Mouse (Mus musculus) MN1 (cell line): ENCODE measurements at regions not wholly inside any gene's neighbourhood (a gene's known extent, or its start where the extent isn't known, plus 50 kb on each side); places are given as distances from the start of the nearest gene placed in this dataset.

Experiments used
- DNase-seq: peaks from one replicate; pipeline ENCODE4 v3.0.0-alpha.2; 2016; ENCODE audit warnings: low spot score

DNA sequence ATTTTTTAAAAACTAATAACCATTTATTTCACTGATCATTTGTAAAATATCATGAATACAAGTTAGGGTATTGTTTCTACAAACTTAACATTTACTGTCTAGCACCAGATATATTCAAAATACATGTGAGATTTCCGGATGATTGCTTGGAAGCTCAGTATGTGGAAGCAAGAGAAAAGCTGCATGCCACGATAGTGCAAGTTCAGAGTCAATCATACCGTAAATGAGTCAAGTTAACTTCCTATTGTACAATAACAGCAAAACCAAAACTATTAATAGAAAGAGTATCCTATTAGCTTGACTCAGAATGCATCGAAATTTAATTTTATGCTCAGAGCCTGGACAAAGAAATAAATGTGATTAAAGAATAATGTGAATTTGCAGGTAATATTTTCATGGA is 1284.6 kb upstream of the Cited2 start:
- no peak for DNase-seq

DNA sequence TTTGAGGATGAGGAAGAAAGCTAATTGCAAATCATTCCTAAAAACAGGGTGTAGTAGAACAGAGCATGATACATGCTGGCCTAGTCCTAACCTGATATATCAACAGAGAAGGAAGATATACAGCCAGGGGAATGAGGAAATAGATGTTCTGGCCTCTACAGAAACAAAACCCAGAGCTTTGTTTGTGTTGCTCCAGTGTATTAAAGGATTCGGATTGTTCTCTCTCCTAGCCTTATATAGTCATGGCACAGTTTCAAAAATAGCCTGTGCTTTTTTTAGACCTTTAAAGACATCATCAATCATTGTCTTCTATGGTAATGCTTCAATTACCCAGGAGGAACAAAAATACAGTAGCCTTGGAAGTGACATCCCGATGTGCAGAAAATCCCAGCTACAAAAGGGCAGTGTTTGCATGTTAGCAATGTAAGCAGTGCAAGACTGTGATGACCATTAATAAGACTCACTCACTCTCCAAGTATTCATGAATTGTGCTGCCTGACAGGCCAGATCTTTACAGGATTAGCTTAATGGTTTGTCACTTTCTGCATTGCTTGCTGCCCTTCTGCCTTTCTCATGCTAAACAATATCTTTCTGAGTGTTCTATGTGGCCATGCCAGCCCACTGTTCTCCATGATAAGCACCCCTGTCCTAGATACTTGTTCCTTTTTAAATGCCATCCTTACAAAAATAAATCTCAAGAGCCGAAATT is 1281.9 kb upstream of the Cited2 start:
- DNase-seq = peak; percentile 17

DNA sequence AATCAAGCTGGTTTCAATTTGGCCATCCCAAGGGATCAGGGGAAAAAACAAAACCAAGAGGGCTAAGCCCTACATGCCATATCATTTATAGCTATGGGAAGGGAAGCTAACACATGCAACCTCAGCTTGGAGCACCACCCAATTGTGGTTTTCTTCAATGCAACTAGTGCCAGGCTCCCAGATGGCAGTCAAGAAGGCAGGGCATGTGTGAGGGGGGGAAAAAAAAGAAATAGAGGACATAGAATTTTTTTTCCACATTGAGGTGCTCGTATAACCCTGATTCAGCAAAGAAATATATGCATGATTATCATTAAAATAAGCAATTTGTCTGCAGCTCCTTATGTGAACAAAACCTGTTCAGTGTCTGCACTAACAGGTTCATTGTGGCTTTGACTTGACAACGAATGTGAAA is 1281.4 kb upstream of the Cited2 start:
- no peak for DNase-seq

DNA sequence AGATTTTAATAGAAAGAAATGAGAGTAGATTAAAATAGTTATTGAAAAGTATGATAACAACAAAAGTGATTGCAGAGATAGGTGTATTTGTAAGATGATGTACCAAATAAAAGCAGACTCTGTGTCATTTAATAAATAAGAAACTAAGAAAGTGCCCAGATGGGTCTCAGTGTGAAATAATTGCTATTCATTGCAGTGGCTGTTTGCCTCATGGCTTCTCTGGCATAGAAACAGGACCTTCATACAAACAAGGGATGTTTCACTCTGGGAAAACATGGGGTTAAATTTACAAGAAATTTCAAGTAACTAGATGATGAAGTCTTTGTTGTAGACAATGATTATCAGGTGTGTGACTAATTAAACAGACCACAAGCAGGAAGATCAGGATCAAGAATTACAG is 1279.1 kb upstream of the Cited2 start:
- DNase-seq = no peak

DNA sequence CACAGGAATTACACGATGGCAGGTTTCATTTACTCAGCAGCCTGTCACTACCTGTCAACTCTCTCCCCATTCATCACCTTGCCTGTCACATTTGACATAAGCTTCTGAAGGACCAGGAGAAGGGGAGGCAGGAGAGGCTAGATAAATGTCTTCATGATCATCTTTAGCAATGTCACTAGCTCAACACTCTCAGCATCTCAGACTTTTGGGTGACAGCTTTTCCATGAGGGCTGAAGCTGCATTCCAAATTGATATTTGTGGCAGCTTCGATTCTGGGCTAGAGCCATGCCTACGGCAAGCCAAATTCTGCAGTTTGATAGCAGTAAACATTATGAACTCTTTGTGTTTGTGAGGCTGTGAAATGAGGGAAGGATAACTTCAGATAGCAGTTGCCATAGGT is 1255.1 kb upstream of the Cited2 start:
- no peak for DNase-seq

DNA sequence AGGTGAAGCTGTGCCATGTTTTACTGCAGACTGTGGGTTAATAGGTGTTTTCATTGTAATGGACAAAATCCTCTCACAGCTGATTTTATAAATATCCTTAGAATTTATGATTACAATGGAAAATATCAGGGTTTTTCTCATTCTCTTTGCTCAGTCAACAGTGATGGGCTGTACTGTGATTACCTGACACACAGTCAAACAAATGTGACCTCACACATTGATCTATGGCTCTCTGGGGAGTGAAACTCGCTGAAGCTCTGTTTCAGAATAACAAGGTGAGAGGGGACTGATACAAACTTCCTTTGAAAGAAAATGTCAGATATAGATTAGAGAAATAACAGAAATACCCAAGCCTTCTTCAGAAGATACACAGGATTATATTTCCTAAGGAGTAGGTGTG is 1253.3 kb upstream of the Cited2 start:
- no peak for DNase-seq

DNA sequence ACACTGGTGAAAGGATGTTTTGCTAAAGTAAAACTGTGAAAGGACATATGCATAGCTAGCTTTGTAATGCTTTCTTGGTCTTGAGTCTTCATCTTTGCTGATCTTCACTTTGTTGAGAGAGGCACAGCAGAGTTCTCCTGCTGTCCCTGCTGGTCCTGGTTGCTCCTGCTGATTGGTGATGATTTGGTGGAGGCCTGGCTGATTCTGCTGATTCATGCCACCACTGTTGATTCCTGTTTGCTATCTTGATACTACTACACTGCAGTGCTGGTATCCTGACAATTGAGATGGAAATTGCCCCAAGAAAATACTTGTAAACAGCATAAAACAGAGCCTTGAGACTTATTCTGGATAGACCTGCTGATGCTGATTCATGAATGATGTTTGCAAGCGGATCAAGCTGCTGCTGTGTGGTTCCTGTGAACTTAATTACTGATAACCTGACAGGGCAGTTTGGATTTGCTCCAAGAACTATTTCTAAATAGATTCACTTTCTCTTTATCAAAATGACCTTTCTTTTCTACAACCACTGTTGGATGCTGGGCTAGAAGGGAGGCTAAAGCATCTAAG is 1249.0 kb upstream of the Cited2 start:
- peak; percentile 17 for DNase-seq

DNA sequence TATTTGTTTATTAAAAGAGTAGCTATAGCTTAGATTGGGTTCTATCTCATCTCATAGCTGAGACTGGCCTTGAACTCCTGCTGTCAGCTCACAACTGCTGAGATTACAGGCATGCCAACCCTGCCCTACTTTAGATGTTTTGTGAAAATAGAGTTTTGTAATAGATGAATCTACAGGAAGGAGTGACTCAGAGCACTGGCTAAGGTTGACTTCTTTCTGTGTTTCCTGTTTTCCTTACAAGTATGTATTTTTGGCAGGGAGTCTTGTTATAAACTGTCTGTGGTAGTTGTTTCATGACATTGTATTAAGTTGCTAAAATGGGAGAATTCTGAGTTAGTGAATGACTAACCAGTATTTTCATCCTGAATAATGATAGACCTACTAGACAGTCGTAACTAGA is 1224.4 kb upstream of the Cited2 start:
- DNase-seq = no peak

DNA sequence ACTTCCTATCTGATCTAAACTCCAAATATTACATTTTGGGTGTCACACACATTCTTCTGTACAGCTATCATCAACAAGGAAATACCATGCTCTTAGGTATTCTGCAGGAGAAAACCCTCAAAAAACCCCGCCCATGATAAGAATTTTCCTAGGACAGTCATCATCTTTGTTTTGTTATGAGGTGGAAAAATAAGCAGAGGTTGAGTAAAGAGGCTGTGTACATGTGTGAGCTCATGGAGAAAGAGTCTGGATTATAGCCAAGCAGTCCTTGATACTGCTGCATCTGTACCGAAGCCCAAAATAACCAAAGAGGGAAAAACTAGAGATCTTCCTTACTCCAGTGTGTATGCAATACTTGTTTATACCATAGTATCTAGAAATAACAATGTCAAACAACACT is 1215.3 kb upstream of the Cited2 start:
- DNase-seq = no peak

DNA sequence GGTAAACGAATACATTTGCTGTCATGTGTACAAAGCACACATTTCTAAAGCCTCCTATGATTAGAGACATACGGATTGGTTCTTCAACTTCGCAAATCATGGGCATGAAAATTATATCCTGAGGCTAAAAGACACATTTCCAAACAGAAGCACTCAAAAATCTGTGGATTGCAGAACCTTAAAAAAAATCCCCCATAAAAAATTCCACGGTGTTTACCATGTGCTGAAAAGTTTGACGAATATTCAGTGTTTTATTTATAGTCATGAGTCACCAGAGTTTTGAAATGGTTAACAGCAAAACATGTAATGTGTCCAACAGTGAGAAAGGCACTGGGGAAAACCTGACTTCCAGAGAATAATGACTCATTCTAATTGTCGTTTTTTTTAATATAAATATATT is 1214.9 kb upstream of the Cited2 start:
- DNase-seq = no peak

DNA sequence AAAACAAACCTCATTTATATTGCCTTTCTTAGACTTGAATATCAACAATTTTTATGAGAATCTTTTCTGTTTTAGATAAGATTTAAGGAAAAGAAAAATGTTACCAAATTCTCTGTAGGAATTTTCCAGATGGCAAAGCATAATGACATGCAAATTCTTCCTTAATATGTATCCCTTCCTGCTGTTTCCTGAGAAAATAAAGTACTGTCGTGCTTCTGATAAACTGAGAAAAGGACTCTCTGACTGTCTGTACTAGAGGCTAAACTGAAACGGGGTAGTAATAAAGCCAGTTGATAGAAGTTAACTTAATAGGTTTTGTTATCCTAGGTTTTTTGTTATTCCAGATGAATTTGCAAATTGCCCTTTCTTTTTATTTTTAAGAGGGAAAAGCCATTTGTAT is 1208.4 kb upstream of the Cited2 start:
- DNase-seq = no peak

DNA sequence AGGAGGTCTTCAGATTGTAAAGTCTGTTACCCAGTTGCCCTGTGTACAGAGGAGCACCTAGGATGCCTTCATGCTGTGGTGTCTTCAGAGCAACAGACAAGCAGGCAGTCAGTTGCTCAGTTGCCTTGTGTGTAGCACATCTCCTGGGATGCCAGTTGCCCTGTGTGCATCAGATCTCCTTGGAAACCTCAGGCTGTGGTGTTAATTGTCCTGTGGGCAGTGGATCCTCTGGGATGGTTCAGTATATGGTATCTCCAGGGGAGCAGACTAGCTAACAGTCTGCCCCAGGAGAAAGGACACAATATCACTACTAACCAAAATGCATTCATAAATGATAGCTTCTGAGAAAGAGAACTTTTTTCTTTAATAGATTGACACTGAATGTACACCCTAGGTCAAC is 1201.1 kb upstream of the Cited2 start:
- DNase-seq = no peak

DNA sequence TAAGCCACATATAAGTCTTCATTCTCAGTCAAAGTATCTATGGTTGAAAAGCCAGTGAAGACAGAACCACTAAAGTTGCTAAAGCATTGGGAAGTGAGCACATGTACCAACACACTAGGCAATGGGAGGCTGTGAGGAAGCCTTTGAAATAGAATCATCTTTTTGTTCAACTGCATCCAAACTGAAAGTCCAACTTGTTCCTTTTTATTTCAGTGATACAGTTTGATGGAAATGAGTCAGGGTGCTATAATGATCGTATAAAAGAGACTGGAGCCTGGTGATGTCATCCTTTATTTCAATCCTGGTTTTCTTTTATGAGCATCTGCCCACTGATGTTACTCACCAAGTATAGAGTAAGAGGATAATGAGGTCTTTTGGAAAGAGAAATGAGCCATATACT is 1198.9 kb upstream of the Cited2 start:
- DNase-seq = no peak

DNA sequence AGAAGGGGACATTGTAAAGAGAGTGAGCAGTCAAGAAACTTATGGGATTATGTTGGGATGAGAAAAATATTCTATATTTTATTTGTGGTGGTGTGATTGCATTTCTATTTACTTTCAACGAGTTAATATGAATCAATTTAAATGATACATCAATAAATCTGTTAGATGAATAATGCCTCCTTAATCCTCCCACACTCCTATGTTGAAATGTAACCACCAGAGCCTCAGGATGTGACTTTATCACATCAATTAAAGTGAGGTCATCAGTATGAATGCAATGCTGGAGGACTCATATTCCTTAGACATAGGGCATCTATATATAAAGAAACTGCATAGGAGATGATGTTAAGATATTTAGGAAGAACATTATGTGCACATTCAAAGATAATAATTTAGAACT is 1195.3 kb upstream of the Cited2 start:
- no peak for DNase-seq

DNA sequence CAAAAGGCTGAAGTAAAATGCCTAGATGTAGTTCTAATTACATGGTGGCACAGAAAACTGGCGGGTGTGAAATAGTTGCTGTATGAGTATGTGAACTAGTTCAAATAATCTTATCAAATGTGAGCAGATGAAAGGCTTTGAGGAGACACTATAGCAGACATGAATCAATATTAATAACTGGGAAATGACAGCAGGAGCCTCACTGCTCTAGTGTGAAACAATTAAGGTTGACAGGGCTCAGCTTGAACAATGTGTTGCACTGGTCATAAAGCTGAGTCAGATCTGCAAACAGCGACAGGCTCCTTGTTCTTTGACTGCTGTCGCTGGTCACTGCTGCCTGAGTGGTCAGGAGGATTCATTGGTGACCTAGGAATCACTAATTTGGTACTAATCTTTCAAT is 1185.4 kb upstream of the Cited2 start:
- DNase-seq = no peak

DNA sequence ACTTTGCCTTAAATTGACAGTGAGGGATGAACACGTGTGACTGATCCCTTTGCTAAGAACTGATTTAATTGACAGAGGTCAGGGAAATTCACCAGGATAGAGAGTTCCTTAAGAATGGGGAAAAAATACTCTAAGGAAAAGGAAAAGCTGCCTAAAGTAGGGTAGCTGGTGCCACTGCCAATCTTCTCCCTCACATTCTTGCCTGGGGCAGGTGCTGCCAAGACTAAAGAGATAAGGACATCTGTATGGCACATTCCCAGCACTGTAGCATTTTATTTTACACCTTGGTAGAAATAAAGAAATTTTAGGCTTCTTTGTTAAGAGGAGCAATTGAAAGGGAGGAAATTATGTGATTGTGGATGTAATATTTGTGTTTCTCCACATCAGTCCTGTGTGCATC is 1184.6 kb upstream of the Cited2 start:
- DNase-seq = no peak

DNA sequence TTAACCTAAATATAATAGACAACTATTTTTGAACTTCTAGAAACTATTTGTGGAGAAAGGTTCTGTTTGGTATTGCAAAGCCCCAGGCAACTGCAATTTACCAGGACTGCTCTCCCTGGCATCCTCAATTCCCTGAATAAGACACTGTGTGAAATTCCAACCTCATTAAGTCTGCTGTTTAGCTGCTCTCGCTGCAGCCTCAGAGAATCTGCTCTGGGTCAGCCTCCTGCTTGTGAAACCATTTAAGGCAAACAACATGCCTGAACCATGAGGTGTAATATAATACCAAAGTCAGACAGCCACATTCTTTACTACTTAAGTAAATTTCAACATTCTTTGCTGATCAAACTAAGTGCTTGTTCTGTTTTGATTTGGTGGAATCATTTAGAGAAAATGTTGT is 1177.6 kb upstream of the Cited2 start:
- DNase-seq = no peak

DNA sequence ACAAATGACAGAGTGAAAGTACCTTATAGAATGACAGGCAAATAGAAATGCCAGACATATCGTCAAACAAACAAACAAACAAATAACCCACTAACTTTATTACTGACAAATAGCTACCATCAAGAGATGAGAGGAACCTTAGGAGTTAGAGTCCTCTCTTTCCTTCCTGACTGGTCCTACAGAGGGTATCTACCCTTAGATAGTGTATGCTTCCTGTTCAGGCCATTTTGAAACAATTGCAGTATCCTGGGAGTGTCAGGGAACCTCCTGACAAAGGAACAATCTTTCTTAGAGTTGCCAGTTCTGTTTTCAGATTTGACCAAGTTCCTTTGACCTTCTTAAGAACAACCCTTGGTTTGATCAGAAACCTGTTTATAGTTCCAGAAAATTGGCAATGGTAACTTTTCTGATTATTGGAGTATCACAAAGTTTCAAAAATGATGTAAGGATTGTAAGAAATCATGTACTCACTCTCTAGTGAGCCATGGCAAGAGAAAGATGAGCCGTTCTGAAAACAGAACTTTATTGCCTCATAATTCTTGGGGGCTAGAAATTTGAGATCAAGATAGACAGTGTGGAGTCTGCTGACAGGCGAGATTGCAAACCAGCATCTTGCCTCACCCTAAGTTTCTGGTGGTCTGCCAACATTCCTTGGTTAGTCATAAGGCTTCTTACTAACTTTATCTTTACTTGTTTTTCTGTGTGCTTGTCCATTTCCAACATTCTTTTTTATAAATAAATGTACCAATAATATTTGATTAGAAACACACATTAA is 1170.0 kb upstream of the Cited2 start:
- DNase-seq = no peak

DNA sequence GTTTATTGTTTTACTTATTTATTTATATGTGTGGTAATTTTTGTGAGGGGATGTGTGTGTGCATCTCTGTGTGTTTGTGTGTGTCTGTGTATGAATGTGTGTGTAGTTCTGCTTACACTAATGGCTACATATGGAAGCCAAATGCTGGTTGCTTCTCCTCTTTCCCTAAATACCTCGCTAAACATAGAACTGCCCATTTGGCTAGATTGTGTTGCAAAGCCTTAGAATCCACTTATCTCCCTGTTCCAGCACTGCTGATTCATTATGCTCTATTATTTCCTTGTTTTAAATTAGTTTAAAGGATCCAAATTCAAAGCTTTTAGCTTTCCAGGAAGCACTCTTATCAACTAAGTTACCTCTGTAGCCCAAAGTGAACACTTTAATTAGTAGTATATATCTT is 1148.5 kb upstream of the Cited2 start:
- no peak for DNase-seq

DNA sequence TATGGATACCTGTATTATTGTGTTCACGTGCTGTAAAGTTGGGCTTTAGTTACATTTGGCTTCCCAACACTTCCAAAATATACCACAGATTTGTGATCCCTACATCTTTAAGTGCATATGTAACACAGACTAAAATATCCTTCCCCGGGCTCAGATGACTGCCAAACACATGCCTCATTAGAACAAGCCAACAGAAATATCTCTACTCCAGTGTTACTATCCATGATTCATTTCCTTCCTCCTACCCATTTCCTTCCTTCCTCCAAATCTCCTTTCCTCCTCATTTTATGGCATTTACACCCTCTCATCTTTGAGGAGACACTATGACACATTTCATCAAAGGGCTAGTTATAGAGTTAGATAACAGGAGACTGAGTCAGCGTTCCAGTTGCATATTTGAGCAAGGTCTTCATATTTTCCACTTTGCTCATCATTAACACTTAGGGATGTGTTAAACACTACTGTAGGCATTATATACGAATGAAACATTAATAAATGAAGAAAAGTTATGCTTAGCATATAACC is 1144.4 kb upstream of the Cited2 start:
- no peak for DNase-seq

DNA sequence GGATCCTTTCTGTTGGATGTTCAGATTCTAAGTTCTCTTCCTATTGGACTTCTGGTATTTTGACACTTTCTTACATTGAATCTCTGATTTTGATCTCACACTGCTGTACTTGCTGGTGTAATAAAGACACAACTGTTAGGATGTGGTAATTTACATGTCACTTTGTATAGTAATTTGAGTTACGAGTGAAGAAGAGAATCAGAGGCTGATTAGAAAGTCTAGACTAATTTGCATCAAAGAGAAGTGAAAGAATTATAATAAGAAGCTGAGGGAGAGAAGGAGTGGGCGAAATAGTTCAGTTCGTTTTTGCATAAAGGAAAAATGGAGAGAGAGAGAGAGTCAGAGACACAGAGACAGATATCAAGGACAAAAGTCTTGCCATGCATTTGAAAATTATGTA is 1142.8 kb upstream of the Cited2 start:
- no peak for DNase-seq

DNA sequence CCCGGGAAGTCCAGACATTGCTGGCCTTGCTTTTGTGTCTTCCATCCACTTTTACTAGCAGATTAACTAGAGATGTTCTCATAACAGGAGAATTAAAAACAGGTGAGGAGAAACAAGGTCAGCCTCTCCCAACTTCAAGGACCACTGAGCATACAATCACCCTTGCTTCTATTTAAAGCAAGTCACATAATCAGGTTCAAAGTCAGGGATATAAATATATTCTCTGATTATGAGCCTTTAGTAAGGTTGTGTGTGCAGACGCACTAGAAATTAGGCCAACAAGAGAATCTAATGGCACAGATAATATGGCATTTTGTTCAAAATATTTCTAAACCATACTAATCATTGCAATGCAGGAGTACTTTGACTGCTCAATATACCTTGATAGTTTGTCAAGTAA is 1134.2 kb upstream of the Cited2 start:
- DNase-seq = no peak

DNA sequence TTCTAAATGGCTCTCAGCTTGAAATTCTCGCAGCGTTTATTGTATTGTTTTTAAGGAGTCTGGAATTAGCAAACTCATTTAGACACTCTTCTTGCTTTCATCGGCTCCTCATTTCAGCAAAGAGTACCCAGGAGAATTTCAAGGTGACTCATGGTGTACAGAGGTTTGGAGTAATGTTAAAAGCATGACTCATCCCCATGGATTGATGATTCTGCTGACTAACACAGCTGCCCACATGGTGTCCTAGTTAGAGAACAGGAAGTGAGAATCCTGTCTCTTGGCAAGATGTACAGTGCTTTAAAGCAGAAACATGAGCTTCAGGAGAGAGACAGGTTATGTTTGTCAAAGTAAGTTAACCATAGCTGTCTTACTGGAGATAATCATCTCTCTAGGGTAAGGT is 1133.6 kb upstream of the Cited2 start:
- DNase-seq = peak; percentile 89
